ENCODE assay signal across 8 mouse cellular contexts in genomic region chr16:18343778-18344177, GRCm38 (mm10). TPM values are rescaled to one million over a fixed set of nuclear protein-coding genes. Genes with fewer than 3 reads are reported as not detected.
DNase-seq lines count a peak whose midpoint lies in the region; ATAC-seq and TF ChIP-seq lines count a peak whose summit lies in the region.

No protein-coding gene starts in this region.

- peak; percentile 98 for DNase-seq in G1E (ENCODE audit: low spot score)
- DNase-seq in cerebellum, adult 18-20 months, result peak; percentile 96 to 98
- DNase-seq in heart, postnatal 4 days, result peak; percentile 97
- DNase-seq in layer of hippocampus, adult 8-10 months (ENCODE audit: low spot score in 2 of 2), result peak; percentile 95 to 97
- peak; percentile 96 for DNase-seq in ovary, adult 18-20 months (ENCODE audit: low spot score)
- DNase-seq in thymus, postnatal 0 days (ENCODE audit: low spot score), result peak; percentile 97

- peaks cover 26% of the 10 kb centered on the region for H3K27me3 ChIP-seq in G1E (ENCODE audit: insufficient read depth, low read length)
- no peaks in the 10 kb centered on the region for H3K27me3 ChIP-seq in forebrain, embryonic 16.5 days (replicated peaks; ENCODE audit: control insufficient read depth, insufficient read depth, low read length)
- peaks cover 13% of the 10 kb centered on the region for H3K27me3 ChIP-seq in lung, embryonic 15.5 days

- under 1% methylated on average over 38 of the region's 38 CpGs for WGBS in forebrain, embryonic 16.5 days
- 0% methylated on average over 38 of the region's 38 CpGs for WGBS in lung, embryonic 15.5 days

- H3K27ac ChIP-seq in forebrain, embryonic 16.5 days (ENCODE audit: low read length), result peak overlapping the region; percentile 49; the same call in 1 of the 2 replicates
- H3K27ac ChIP-seq in lung, embryonic 15.5 days, result no peak overlapping the region

- H3K9ac ChIP-seq in forebrain, embryonic 16.5 days (replicated peaks; ENCODE audit: low read depth, low read length), result peak overlapping the region; percentile 73
- H3K9ac ChIP-seq in lung, embryonic 15.5 days, result peak overlapping the region; percentile 65

- H3K36me3 ChIP-seq in G1E (replicated peaks), result peaks cover 28% of the 10 kb centered on the region
- H3K36me3 ChIP-seq in forebrain, embryonic 16.5 days (ENCODE audit: control insufficient read depth, insufficient read depth), result no peaks in the 10 kb centered on the region
- H3K36me3 ChIP-seq in lung, embryonic 15.5 days, result no peaks in the 10 kb centered on the region

- H3K4me3 ChIP-seq in G1E (ENCODE audit: low read depth, low read length), result peak overlapping the region; percentile 74
- peak overlapping the region; percentile 75 for H3K4me3 ChIP-seq in forebrain, embryonic 16.5 days (replicated peaks; ENCODE audit: low read length)
- peak overlapping the region; percentile 68 for H3K4me3 ChIP-seq in lung, embryonic 15.5 days

- peaks cover 4% of the 10 kb centered on the region; the same call in 1 of the 2 replicates for H3K9me3 ChIP-seq in G1E (replicated peaks)
- no peaks in the 10 kb centered on the region for H3K9me3 ChIP-seq in forebrain, embryonic 16.5 days (ENCODE audit: control insufficient read depth, low read length)
- H3K9me3 ChIP-seq in lung, embryonic 15.5 days, result no peaks in the 10 kb centered on the region

- peak; percentile 82 for ATAC-seq in G1E (ENCODE audit: extremely low read depth, insufficient number of reproducible peaks, low FRiP score, poor library complexity, severe bottlenecking)
- peak; percentile 95 for ATAC-seq in forebrain, embryonic 16.5 days
- peak; percentile 93 for ATAC-seq in lung, embryonic 15.5 days (ENCODE audit: borderline replicate concordance, extremely low read depth, low FRiP score, low TSS enrichment)

- peaks cover 68% of the 10 kb centered on the region for H3K4me1 ChIP-seq in G1E (ENCODE audit: insufficient read depth, low read depth, low read length)
- peaks cover 38% of the 10 kb centered on the region for H3K4me1 ChIP-seq in forebrain, embryonic 16.5 days (replicated peaks; ENCODE audit: control insufficient read depth, insufficient read depth, low read length)
- H3K4me1 ChIP-seq in lung, embryonic 15.5 days, result peaks cover 39% of the 10 kb centered on the region

- no peak for TF ChIP-seq CTCF in G1E (IDR thresholded peaks at IDR 0.05; ENCODE audit: low read depth, low read length)

- peak overlapping the region; percentile 75 for H3K4me2 ChIP-seq in forebrain, embryonic 16.5 days (ENCODE audit: low read length)
- peak overlapping the region; percentile 82 for H3K4me2 ChIP-seq in lung, embryonic 15.5 days

RNA-seq across cellular contexts. Expression of gene Tango2, which starts 4.1 kb away (rescaled TPM):
- total RNA-seq in G1E (2014; fragmentation: Nextera tagmentation) (87.0 and 88.7 TPM in 2 replicates), G1E (2017) (40.7 and 47.9 TPM in 2 replicates)
- 37.3 and 42.8 TPM in 2 replicates for polyA plus RNA-seq in G1E (2012)
- 74.9 and 86.8 TPM in 2 replicates for polyA plus RNA-seq in forebrain, embryonic 16.5 days (2015; fragmentation: Nextera tagmentation; extraction: Ambion mirVana)
- 10 to 100 TPM; 47.0 to 48.8 TPM for total RNA-seq in heart, postnatal 4 days (2021)
- 100 to 1,000 TPM; 112 to 138 (median 127) TPM for total RNA-seq in layer of hippocampus, adult 8-10 months (2022)
- 24.6 and 33.0 TPM in 2 replicates for polyA plus RNA-seq in lung, embryonic 15.5 days (2015; fragmentation: Nextera tagmentation; extraction: Ambion mirVana)
- polyA plus RNA-seq in thymus, postnatal 0 days (2015; fragmentation: Nextera tagmentation; extraction: Ambion mirVana), result 37.1 and 41.2 TPM in 2 replicates

RNA-seq across cellular contexts. Expression of gene Arvcf, which starts 4.2 kb away (rescaled TPM):
- total RNA-seq in G1E (2014; fragmentation: Nextera tagmentation) (53.7 and 64.0 TPM in 2 replicates), G1E (2017) (188 and 239 TPM in 2 replicates)
- polyA plus RNA-seq in G1E (2012), result 137 and 154 TPM in 2 replicates
- polyA plus RNA-seq in forebrain, embryonic 16.5 days (2015; fragmentation: Nextera tagmentation; extraction: Ambion mirVana), result 58.6 and 67.8 TPM in 2 replicates
- 10 to 100 TPM; 43.5 to 44.2 TPM for total RNA-seq in heart, postnatal 4 days (2021)
- total RNA-seq in layer of hippocampus, adult 8-10 months (2022), result 10 to 100 TPM; 35.5 to 52.4 (median 41.6) TPM
- polyA plus RNA-seq in lung, embryonic 15.5 days (2015; fragmentation: Nextera tagmentation; extraction: Ambion mirVana), result 29.7 and 35.5 TPM in 2 replicates
- 31.2 and 40.0 TPM in 2 replicates for polyA plus RNA-seq in thymus, postnatal 0 days (2015; fragmentation: Nextera tagmentation; extraction: Ambion mirVana)

RNA-seq across cellular contexts. Expression of gene Dgcr8, which starts 54.7 kb away (rescaled TPM):
- total RNA-seq in G1E (2014; fragmentation: Nextera tagmentation) (52.8 and 52.9 TPM in 2 replicates), G1E (2017) (45.9 and 52.7 TPM in 2 replicates)
- 5.9 and 9.8 TPM in 2 replicates for polyA plus RNA-seq in G1E (2012)
- 39.2 and 40.8 TPM in 2 replicates for polyA plus RNA-seq in forebrain, embryonic 16.5 days (2015; fragmentation: Nextera tagmentation; extraction: Ambion mirVana)
- total RNA-seq in heart, postnatal 4 days (2021), result 10 to 100 TPM; 33.0 to 40.3 TPM
- total RNA-seq in layer of hippocampus, adult 8-10 months (2022), result 10 to 100 TPM; 40.5 to 65.1 (median 46.7) TPM
- polyA plus RNA-seq in lung, embryonic 15.5 days (2015; fragmentation: Nextera tagmentation; extraction: Ambion mirVana), result 28.5 and 32.2 TPM in 2 replicates
- polyA plus RNA-seq in thymus, postnatal 0 days (2015; fragmentation: Nextera tagmentation; extraction: Ambion mirVana), result 25.1 and 27.8 TPM in 2 replicates
